Mouse (Mus musculus): ENCODE data around the gene Slc44a1. TPM values are rescaled to one million over a fixed set of nuclear protein-coding genes. Genes with fewer than 3 reads are reported as not detected.

The Slc44a1 gene
- 11.0 and 13.9 TPM in 2 replicates for polyA plus RNA-seq (2012; rRNA removed)

DNA sequence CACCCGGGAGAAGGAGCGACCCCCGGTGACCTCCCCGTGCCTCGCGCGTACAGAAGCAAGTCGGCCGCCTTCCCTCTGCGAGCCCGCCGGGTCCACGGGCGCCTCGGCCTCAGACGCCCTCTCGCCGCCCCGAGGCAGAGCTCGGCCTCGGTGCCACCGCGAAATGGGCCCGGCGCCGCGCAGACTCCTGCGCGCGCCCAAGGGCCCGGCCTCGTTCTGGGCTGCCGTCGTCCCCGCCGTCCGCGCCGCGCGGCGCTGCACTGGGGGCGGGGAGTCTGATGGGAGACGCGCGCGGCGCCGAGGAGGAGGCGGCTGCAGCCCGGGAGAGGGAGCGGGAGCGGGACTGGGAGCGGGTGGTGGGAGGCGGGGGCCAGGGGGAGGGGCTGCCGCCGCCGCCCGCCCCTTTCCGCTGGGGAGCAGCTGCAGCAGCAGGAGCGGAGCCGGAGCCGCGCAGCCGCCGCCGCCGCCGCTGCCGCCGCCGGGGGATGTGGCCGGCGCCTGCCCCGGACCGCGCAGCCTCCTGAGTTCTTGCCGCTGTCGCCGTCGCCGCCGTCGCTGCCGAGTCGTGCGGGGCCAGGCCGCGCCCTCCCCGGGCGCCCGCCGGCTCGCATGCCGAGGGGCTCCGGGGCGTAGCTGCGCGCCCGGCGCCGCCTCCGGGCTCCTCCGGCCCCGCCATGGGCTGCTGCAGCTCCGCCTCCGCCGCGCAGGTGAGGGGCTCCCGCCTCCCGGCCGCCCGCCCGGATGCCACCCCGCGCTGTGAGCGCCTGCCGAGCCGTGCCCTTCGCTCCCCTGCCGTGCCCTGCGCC lies at the start of gene Slc44a1:
TSS of gene Slc44a1 (plus strand) at position 404 of the 806 bp plus-strand sequence.
- TF ChIP-seq POLR2A (IDR thresholded peaks at IDR 0.05; ENCODE audit: borderline replicate concordance, extremely low read depth, insufficient read depth, insufficient read length, poor library complexity, severe bottlenecking), result peak; percentile 89
- no peak for TF ChIP-seq CTCF (IDR thresholded peaks at IDR 0.05; ENCODE audit: borderline replicate concordance, extremely low read depth, insufficient read depth, insufficient read length)
- peak; percentile 97 for DNase-seq (ENCODE audit: low read depth)

DNA sequence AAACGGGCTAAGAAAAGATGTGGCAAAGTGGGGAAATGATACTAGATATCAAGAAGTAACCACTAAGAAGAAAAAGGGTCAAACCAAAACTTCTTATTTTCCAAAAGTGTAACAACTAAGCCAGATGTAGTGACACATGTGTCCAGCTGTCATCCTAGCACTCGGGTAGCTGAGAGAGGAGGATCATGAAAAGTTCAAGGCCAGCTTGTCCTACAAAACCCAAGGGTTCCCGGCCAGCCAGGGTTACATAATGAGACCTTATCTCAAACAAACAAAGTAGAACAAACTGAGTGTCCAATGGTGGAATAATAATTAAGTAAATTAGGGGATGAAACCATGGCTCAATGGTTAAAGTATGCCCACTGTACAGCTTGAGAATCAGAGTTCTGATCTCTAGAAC lies 45.2 kb upstream of the Slc44a1 start:
- no peak for DNase-seq (ENCODE audit: low read depth)

DNA sequence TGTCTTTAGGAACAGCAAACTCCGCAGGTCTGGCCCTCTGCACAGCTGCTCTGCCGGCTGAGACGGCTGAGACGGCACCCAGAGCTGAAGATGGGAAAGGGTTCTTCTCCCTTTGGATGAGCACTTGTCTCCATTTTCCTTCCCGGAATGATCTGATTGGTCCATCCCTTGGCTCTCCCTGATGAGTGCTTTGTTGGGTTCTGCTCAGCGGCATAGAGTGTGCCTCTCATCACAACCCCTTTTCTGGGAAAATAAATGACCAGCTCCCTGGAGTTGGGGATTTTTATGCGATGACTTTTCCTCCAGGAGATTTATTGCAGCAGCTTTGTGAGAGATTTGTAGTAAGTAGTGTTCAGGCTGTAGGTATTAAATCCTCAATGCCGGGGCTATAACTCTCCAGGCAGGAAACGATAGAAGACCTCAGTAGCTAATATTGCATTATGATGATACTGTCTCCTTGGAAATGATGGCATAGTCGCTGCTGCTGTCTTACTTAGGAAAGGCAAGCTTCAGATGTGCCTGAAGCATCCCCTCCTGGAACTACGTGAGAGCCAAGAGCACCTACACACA lies 43.5 kb upstream of the Slc44a1 start:
- no peak for TF ChIP-seq CTCF (IDR thresholded peaks at IDR 0.05; ENCODE audit: borderline replicate concordance, extremely low read depth, insufficient read depth, insufficient read length)
- no peak for TF ChIP-seq POLR2A (IDR thresholded peaks at IDR 0.05; ENCODE audit: borderline replicate concordance, extremely low read depth, insufficient read depth, insufficient read length, poor library complexity, severe bottlenecking)
- no peak for DNase-seq (ENCODE audit: low read depth)

More for the DNA sequence above, 45.2 kb upstream of the Slc44a1 start:
- TF ChIP-seq CTCF (IDR thresholded peaks at IDR 0.05; ENCODE audit: borderline replicate concordance, extremely low read depth, insufficient read depth, insufficient read length) (no peak), POLR2A (IDR thresholded peaks at IDR 0.05; ENCODE audit: borderline replicate concordance, extremely low read depth, insufficient read depth, insufficient read length, poor library complexity, severe bottlenecking) (no peak)

DNA sequence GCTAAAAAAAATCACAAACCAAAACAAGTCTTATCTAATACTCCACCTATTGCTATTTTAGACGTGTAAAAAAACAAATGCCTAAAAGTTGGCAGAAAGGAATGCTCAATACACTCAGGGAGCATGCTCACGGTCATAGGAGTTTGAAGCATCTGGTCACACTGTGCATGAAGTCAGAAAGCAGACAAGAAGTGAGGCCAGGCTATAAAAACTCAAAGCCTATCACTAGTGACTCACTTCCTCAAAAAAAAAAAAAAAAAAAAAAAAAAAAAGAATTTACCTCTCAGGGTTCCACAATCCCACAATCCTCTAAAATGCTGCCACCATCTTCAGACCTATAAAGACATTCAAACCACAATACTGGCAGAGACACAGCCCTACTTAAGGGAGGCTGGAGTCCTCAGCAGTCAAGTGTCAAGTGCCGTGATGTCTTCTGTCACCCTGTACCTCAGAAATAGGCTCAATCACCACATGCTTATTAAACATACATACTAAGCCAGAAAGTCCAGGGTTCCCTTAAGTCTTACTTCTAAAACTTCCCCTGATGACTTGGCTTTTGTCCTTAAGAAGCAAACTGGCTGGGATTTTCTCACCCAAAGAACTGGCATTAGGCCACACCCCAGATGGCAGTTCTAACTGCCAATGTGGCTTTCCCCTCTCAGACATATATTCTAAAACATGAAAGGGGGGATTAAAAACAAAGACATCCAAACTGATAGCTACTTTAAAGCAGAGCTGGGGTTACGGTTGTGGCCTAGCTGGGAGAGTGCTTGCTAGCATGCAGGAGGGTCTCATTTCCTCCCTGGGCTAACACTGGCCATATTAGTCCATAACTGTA lies 42.7 kb upstream of the Slc44a1 start:
- TF ChIP-seq POLR2A (IDR thresholded peaks at IDR 0.05; ENCODE audit: borderline replicate concordance, extremely low read depth, insufficient read depth, insufficient read length, poor library complexity, severe bottlenecking) (no peak), CTCF (IDR thresholded peaks at IDR 0.05; ENCODE audit: borderline replicate concordance, extremely low read depth, insufficient read depth, insufficient read length) (no peak)
- peak; percentile 76 for DNase-seq (ENCODE audit: low read depth)

GRCm38 (mm10) chr4:53398561-53398960 lies 41.7 kb upstream of the Slc44a1 start:
- DNase-seq (ENCODE audit: low read depth), result no peak
- TF ChIP-seq POLR2A (IDR thresholded peaks at IDR 0.05; ENCODE audit: borderline replicate concordance, extremely low read depth, insufficient read depth, insufficient read length, poor library complexity, severe bottlenecking), result no peak
- no peak for TF ChIP-seq CTCF (IDR thresholded peaks at IDR 0.05; ENCODE audit: borderline replicate concordance, extremely low read depth, insufficient read depth, insufficient read length)

DNA sequence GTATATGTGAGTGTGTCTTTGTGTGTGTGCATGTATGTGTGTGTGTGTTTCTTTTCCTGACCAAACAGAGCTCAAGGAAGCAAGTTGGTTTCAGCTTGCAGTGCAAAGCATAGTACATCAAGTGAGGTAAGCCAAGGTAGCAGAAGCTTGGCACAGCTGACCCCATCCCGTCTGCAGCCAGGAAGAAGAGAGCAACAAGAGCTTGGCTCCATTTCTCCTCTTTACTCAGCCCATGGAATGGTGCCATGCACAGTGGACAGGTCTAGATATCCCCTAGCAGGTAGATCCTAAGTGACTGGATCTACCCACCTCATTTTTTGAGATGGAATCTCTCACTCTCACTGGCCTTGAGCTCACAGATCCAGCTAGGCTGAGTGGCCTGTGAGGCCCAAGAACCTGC lies 40.8 kb upstream of the Slc44a1 start:
- DNase-seq (ENCODE audit: low read depth), result no peak
- no peak for TF ChIP-seq POLR2A (IDR thresholded peaks at IDR 0.05; ENCODE audit: borderline replicate concordance, extremely low read depth, insufficient read depth, insufficient read length, poor library complexity, severe bottlenecking)

DNA sequence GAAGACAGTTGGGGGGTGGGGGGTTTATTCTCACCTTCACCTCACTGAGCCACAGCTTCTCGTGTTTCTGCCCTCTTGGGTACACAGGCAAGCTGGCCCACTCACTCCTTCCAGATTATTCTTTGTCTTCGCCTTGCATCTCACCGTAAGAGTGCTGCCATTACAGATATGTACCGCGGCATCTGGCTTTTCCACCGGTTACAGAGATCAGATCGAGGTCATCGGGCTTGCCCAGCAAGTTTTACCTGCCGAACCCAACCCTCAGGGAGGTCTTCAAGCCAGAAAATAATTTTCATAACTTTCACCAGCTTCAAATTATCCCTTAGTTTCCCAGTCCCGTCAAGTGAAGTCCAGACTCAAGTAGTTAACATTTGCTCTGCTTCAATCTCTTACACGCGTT lies 36.8 kb upstream of the Slc44a1 start:
- TF ChIP-seq POLR2A (IDR thresholded peaks at IDR 0.05; ENCODE audit: borderline replicate concordance, extremely low read depth, insufficient read depth, insufficient read length, poor library complexity, severe bottlenecking) (no peak), CTCF (IDR thresholded peaks at IDR 0.05; ENCODE audit: borderline replicate concordance, extremely low read depth, insufficient read depth, insufficient read length) (no peak)

GRCm38 (mm10) chr4:53404431-53404925 lies 35.7 kb upstream of the Slc44a1 start:
- no peak for DNase-seq (ENCODE audit: low read depth)
- no peak for TF ChIP-seq POLR2A (IDR thresholded peaks at IDR 0.05; ENCODE audit: borderline replicate concordance, extremely low read depth, insufficient read depth, insufficient read length, poor library complexity, severe bottlenecking)
- TF ChIP-seq CTCF (IDR thresholded peaks at IDR 0.05; ENCODE audit: borderline replicate concordance, extremely low read depth, insufficient read depth, insufficient read length), result no peak

More for the DNA sequence above, 36.8 kb upstream of the Slc44a1 start:
- DNase-seq (ENCODE audit: low read depth), result no peak

GRCm38 (mm10) chr4:53406866-53407265 lies 33.3 kb upstream of the Slc44a1 start:
- TF ChIP-seq CTCF (IDR thresholded peaks at IDR 0.05; ENCODE audit: borderline replicate concordance, extremely low read depth, insufficient read depth, insufficient read length) (no peak), POLR2A (IDR thresholded peaks at IDR 0.05; ENCODE audit: borderline replicate concordance, extremely low read depth, insufficient read depth, insufficient read length, poor library complexity, severe bottlenecking) (no peak)
- DNase-seq (ENCODE audit: low read depth), result no peak

DNA sequence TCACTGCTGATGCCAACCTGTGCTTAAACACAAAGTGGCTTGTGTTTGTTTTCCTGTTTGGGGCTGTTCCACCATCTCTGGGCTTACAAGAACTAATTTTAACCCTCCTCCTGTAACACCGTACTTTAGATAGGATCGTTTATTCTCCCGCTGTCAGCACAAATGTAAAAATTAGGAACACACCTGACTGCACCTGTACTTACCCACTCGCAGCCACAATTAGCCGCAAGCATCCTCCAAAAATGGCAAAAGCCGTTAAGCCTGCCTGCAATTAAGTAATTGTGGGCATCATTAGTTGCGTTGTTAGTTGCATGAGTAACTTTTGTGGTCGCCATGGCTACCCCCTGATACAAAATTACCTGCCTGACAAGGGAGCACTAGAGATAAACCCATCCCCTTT lies 31.4 kb upstream of the Slc44a1 start:
- DNase-seq (ENCODE audit: low read depth), result no peak
- TF ChIP-seq POLR2A (IDR thresholded peaks at IDR 0.05; ENCODE audit: borderline replicate concordance, extremely low read depth, insufficient read depth, insufficient read length, poor library complexity, severe bottlenecking), result no peak
- no peak for TF ChIP-seq CTCF (IDR thresholded peaks at IDR 0.05; ENCODE audit: borderline replicate concordance, extremely low read depth, insufficient read depth, insufficient read length)

GRCm38 (mm10) chr4:53409526-53410085 lies 30.6 kb upstream of the Slc44a1 start:
- DNase-seq (ENCODE audit: low read depth), result no peak
- TF ChIP-seq POLR2A (IDR thresholded peaks at IDR 0.05; ENCODE audit: borderline replicate concordance, extremely low read depth, insufficient read depth, insufficient read length, poor library complexity, severe bottlenecking), result no peak
- no peak for TF ChIP-seq CTCF (IDR thresholded peaks at IDR 0.05; ENCODE audit: borderline replicate concordance, extremely low read depth, insufficient read depth, insufficient read length)
